Mouse (Mus musculus) natural killer cell, adult 2 months (primary cell): Measurements from ENCODE around the gene Smc1a.
"Not testable (repeated sequence)": the region's sequence is repeated elsewhere in the genome, so short reads cannot be mapped to it uniquely, and the experiment has no call there.

Experiments used
- DNase-seq, 2 experiments: peaks; one replicate each; pipeline ENCODE4 v3.0.0; 2022; ENCODE audit warnings: low spot score in 2 of 2

Smc1a gene

GRCm38 (mm10) chrX:152016151-152017145 is at the start of gene Smc1a, which contains the start of gene Ribc1:
TSS of gene Smc1a (plus strand) at chrX:152016428.
TSS of gene Ribc1 (minus strand) at chrX:152016295.
- DNase-seq, result peak; percentile 89 to 92

- DNase-seq, result no peak
Measured at GRCm38 (mm10) chrX:151999006-151999710, 17.1 kb upstream of the Smc1a start.

- DNase-seq, result no peak
Measured at GRCm38 (mm10) chrX:152001182-152001684, 15.0 kb upstream of the Smc1a start.

DNA sequence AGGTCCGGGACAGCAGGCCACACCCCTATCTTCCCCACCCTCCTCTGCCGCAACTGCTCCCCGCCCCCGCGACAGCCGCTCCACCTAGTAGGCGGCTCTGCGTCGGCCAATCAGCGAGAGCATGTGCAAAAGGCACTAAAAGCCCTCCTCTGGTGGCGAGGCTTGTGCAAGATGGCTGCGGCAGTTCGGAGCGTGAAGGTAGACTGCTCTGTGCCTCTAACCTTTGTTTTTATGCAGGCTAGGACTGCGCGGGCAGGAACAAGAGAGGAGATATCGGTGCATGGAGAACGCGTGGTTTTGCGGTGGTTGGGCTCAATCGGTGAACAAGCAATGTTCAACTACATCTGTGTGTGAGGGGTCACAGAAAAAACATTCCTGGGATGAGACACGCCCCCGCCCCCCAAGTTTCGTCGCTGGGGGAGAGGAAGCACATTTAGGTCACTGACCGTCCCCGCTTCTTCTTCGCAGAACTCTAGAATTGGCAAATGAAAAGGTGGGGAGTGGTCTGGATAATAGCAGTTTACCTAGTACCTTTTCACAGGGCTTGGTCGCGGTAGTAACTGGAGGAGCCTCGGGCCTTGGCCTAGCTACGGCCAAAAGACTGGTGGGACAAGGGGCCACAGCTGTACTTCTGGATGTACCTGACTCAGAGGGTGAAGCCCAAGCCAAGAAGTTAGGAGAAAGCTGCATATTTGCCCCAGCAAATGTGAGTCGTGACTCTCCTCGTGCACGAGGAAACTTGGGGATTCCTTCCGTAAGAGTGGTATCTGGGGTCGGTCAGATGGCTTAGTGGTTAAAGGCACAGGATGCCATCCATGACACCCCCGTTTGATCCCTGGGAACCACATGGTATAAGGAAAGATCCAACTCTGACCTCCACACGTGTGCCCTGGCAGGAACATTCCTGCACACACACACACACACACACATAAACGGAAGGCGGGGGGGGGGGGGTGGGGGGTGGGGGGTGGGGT is 14.2 kb upstream of the Smc1a start, which contains the start of gene Hsd17b10:
TSS of gene Hsd17b10 (plus strand) at position 109 of the 974 bp plus-strand sequence.
- DNase-seq, result peak; percentile 46 to 62

- DNase-seq, result no peak
Measured at GRCm38 (mm10) chrX:152002865-152003264, 13.4 kb upstream of the Smc1a start.

- DNase-seq, result no peak
Measured at GRCm38 (mm10) chrX:152007863-152008262, 8.4 kb upstream of the Smc1a start.

DNA sequence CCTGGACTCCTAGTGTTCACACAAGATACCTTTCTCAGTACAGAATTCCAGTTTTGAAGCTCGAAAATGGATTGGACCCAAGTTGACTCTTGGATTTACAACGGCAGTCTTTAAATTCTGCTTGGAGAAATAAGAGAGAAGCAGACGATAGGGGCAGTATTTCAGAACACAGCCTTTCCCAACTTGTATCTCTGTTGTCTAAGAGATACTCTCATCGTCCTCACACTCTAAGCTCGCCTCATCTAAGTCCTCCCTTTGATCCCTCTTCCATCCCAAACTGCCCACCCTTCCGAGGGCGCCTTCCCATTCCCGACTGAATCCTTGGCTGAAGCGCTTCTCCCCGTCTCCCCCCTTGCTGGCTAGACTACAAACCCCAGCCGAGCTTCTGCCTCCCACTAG is 477 bp upstream of the Smc1a start:
- DNase-seq, result no peak

DNA sequence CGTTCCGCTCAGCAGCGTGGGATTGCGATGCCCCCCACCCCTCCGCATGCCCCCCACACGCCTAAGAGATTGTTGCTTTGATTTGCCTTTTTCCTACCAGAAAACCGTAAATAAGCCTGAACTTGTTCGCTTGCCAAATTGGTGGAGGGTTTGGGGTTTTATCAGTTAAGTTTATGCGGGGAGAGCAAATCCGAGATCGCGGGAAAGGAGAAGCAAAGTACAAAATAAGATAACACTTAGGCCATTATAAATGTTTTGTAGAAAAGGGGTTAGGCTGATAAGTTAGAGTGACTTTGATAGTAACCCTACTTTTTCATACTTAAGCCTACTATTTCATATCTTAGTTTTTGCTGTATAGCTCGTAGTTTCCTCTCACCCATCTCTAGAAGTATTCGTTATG is 958 bp downstream of the Smc1a start:
- DNase-seq, result no peak

DNA sequence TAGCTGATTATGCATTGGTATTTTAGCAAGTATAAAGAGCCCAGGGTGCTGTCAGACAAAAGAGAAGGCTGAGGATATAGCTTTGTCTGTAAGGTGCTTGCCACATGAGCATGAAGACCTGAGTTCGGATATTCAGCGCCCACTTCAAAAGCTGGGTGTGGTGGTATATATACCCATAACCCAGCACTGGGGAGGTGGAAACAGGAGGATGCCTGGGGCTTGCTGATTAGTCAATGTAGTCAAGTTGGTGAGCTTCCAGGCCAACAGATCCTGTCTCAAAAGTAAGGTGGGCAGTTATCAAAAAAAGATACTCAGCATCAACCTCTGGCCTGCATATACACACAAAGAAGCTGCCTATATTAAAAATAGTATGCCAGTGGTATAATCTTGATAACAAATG is 3.1 kb downstream of the Smc1a start:
- DNase-seq, result peak in 1 of 2 experiments; percentile 0

DNA sequence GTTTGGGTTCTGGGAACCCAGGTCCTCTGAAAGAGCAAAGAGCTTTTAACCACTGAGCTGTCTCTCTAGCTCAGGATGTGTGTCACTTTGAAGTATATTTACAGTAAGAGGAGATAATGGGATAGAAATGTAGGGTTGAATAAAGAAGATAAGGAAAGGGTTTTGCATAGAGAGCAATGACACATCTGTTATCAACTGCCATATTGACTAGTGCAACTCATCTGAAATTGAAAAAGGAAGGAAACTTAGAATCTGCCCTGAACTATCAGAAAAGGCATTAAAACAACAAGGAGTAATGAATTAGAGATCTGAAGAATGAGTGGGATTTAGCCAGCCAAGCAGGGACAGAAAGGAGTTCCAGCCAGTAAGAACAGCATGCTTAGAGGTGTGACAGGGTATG is 23.6 kb downstream of the Smc1a start:
- no peak for DNase-seq

- no peak for DNase-seq
Measured at GRCm38 (mm10) chrX:152047230-152047629, 31.0 kb downstream of the Smc1a start.

GRCm38 (mm10) chrX:152052546-152052945 is 36.3 kb downstream of the Smc1a start:
- no peak for DNase-seq

- DNase-seq, result no peak
Measured at GRCm38 (mm10) chrX:152054094-152054493, 37.9 kb downstream of the Smc1a start.

GRCm38 (mm10) chrX:152065674-152066073 is 49.4 kb downstream of the Smc1a start:
- DNase-seq, result peak in 1 of 2 experiments; percentile 2

DNA sequence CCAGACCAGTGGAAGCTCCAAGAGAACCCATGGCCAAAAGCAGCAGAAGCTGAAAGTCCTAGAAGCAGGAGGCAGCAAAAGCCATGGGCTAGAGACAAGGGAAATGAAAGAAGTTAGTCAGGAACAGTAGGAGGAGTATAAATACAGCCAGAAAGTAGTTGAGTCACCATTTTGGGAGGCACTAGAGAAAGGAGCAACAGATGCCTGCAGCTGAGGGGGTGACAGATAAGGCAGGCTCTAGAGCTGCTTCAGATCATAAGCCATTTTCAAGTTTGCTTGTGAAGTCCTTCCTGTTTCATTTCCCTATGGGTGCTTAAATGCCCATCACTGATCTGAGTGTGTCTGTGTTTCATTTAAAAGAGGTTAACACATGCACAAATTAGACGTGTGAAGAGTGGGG is 51.6 kb downstream of the Smc1a start:
- DNase-seq, result no peak

DNA sequence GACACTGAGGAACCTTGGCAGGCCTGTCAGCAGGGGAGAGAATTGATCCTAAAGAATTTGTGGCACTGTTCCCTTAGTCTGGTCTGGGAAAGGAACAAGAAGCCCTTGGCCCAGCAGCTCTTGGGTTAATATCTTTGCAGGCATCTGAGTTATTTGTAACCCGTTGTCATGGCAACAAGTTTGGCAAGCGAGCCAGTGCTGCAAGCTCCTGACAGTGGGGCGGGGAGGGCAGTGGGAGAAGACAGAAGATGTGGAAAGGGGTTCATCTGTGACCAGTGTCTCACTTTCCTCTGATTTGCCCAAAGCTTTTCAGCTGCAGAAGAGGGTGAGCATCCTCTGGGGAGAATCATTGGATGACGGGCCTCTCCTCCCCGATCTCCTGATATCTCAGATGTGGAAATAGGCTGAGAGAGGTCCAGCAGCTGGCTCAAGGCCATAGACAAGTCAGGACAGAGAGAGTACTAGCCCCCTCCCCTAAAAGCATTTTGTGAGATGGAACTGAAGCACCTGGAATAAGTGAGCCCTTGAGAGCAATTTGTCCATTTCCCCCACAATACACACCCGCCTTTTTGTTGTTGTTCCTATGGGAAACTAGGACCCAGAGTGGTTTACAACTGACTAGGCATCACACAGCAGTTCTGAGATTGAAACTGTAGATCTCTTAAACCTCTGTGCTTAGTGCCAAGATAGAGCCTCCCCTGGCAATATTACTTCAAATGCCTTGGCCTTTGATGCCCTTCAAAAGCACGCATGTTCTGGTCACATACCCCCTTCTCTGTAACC is 73.8 kb downstream of the Smc1a start:
- not testable (repeated sequence) for DNase-seq

DNA sequence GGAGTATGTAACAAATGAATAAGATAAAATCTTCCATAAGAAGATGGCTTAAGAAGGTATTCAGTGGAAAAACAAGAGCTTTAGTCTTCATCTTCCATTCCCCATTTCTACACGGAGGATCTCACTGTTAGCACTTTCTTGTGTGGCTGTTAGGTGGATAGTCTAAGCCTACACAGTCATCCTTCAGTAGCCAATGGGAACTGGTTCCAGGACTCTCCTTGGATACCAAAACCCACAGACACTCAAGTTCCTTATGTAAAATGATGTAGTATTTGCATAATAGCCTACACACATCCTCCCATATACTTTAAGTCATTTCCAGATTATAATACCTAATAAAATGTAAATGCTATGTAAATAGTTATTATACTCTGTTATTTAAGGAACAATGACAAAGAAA is 81.3 kb downstream of the Smc1a start:
- DNase-seq, result no peak
